Mouse (Mus musculus) frontal cortex, postnatal 36 days (tissue): ENCODE results near the gene Vmn1r152.
"Not testable (repeated sequence)": the region's sequence is repeated elsewhere in the genome, so short reads cannot be mapped to it uniquely, and the experiment has no call there.

Experiments used
- DNase-seq, 2 experiments: peaks; one replicate each; pipeline ENCODE4 v3.0.0; 2022; ENCODE audit warnings: low spot score in 2 of 2

The Vmn1r152 gene

GRCm38 (mm10) chr7:22522667-22523066 is at the start of gene Vmn1r152:
TSS of gene Vmn1r152 (plus strand) at chr7:22522967.
- DNase-seq: not testable (repeated sequence)

GRCm38 (mm10) chr7:22499578-22499977 is 23.2 kb upstream of the Vmn1r152 start, which contains the start of gene Vmn1r151:
TSS of gene Vmn1r151 (minus strand) at chr7:22499678.
- DNase-seq: not testable (repeated sequence)

GRCm38 (mm10) chr7:22534787-22535186 is 12.0 kb downstream of the Vmn1r152 start, which contains the start of gene Gm8677:
TSS of gene Gm8677 (minus strand) at chr7:22534887.
- DNase-seq: not testable (repeated sequence)

- not testable (repeated sequence) for DNase-seq
Observed at GRCm38 (mm10) chr7:22565243-22565642, 42.5 kb downstream of the Vmn1r152 start, which contains the start of gene Gm4201. TSS of gene Gm4201 (minus strand) at chr7:22565343.
